Mouse (Mus musculus): ENCODE results near the gene Ilk. TPM values are rescaled to one million over a fixed set of nuclear protein-coding genes. Genes with fewer than 3 reads are reported as not detected.

The Ilk gene
- total RNA-seq, 2 experiments from 2014 or later = 145 to 159 TPM

- DNase-seq = no peak
Measured at GRCm38 (mm10) chr7:105783861-105784260, 47.5 kb downstream of the Ilk start.

- no peak for DNase-seq
Measured at GRCm38 (mm10) chr7:105784556-105784955, 48.2 kb downstream of the Ilk start.

- DNase-seq = no peak
Measured at GRCm38 (mm10) chr7:105786506-105787284, 50.3 kb downstream of the Ilk start.

- DNase-seq = peak in 1 of 2 experiments; percentile 48
Measured at GRCm38 (mm10) chr7:105787285-105788140, 51.1 kb downstream of the Ilk start, which contains the start of gene Dchs1. Dchs1 (minus strand) TSS chr7:105787654.

- no peak for DNase-seq
Measured at GRCm38 (mm10) chr7:105791147-105791546, 54.8 kb downstream of the Ilk start.

Other genes starting within 250 kb of the Ilk start
- 10 to 100 TPM; 47.3 to 53.0 TPM for gene Smpd1, start 182.2 kb upstream of the Ilk start, total RNA-seq (2021)
- 10 to 100 TPM; 11.4 to 11.5 TPM for gene Apbb1, start 154.9 kb upstream of the Ilk start, total RNA-seq (2021)
- 1 to 10 TPM in 1 of 2 experiments, under 1 TPM in 1; 0.23 to 1.6 TPM for gene Hpx, start 136.5 kb upstream of the Ilk start, total RNA-seq (2021)
- gene Trim3, start 103.0 kb upstream of the Ilk start, total RNA-seq (2021) = 10 to 100 TPM; 24.6 to 30.9 TPM
- gene Timm10b, start 96.5 kb upstream of the Ilk start, total RNA-seq (2021) = 100 to 1,000 TPM; 101 to 139 TPM
- gene Arfip2, start 96.2 kb upstream of the Ilk start, total RNA-seq (2021) = 10 to 100 TPM; 53.4 to 54.9 TPM
- 1 to 10 TPM; 3.9 to 8.4 TPM for gene Gm45799, start 96.0 kb upstream of the Ilk start, total RNA-seq (2021)
- 1 to 10 TPM; 1.6 to 2.3 TPM for gene Dnhd1, start 85.8 kb upstream of the Ilk start, total RNA-seq (2021)
- gene Rrp8, start 793 bp downstream of the Ilk start, total RNA-seq (2021) = 10 to 100 TPM; 17.9 to 22.5 TPM
- 100 to 1,000 TPM; 209 to 217 TPM for gene Taf10, start 7.8 kb downstream of the Ilk start, total RNA-seq (2021)
- gene Tpp1, start 15.6 kb downstream of the Ilk start, total RNA-seq (2021) = 100 to 1,000 TPM in 1 of 2 experiments, 10 to 100 TPM in 1; 99.2 to 113 TPM
- gene Dchs1, start 51.1 kb downstream of the Ilk start, total RNA-seq (2021) = 1 to 10 TPM; 7.5 to 8.0 TPM
- gene Mrpl17, start 74.5 kb downstream of the Ilk start, total RNA-seq (2021) = 100 to 1,000 TPM; 202 to 215 TPM
- gene Gm4070, start 217.4 kb downstream of the Ilk start, total RNA-seq (2021) = 10 to 100 TPM in 1 of 2 experiments, 1 to 10 TPM in 1; 6.9 to 13.8 TPM